Mouse (Mus musculus): ENCODE results near the gene Asic2. TPM values are rescaled to one million over a fixed set of nuclear protein-coding genes. Genes with fewer than 3 reads are reported as not detected.

The Asic2 gene
- polyA plus RNA-seq, 1 experiment from 2014 or later = 12.4 TPM

DNA sequence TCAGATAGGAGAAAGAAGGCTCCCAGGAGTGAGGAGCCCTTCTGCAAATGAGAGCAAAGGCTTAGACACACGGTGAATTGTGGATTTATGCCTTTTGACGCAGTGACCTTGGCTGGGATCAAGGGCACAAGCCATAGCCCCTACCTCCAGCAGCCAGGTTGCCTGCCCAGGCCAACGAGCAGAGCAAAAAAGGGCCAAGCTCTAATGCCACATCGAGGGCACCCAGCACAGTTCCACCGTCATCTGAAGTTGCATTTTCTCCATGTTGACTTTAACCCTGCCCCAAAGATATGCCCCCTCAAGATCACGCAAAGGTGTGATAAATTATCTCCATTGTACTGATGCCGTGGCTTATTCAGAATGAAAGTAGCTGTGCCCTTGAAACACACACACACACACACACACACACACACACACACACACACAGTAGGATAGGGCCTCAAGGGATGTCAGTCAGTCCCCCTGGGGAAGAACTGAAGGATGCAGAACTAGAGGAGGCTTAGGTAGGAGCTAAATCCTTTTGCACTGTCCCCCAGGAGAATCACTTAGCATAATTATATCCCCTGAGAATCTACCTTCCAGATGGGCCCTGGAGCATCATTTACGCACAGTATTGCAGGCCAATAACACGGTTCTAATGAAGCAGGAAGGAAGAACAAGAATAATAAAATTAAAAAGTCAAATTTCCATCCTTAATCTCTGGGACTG is 96.6 kb downstream of the Asic2 start:
- H3K9ac ChIP-seq = no peak overlapping the region
- ATAC-seq (ENCODE audit: low FRiP score) (no peak), DNase-seq (ENCODE audit: low spot score) (no peak)
- H3K27me3 ChIP-seq (ENCODE audit: control insufficient read depth, insufficient read depth, low read length) = no peaks in the 10 kb centered on the region
- H3K36me3 ChIP-seq (replicated peaks; ENCODE audit: control insufficient read depth, insufficient read depth) = no peaks in the 10 kb centered on the region
- H3K27ac ChIP-seq = no peak overlapping the region
- peaks cover 6% of the 10 kb centered on the region; the same call in 1 of the 2 replicates for H3K4me1 ChIP-seq (replicated peaks; ENCODE audit: control insufficient read depth, insufficient read depth, low read length)
- no peaks in the 10 kb centered on the region for H3K9me3 ChIP-seq (ENCODE audit: control insufficient read depth, low read length)
- H3K4me2 ChIP-seq (replicated peaks) = no peak overlapping the region
- H3K4me3 ChIP-seq (replicated peaks; ENCODE audit: low read length) = no peak overlapping the region
- 63% methylated on average over 9 of the region's 9 CpGs for WGBS

- H3K9me3 ChIP-seq (ENCODE audit: control insufficient read depth, low read length) = no peaks in the 10 kb centered on the region
- no peak overlapping the region for H3K9ac ChIP-seq
- ATAC-seq (ENCODE audit: low FRiP score) (no peak), DNase-seq (ENCODE audit: low spot score) (no peak)
- H3K4me2 ChIP-seq (replicated peaks) = no peak overlapping the region
- 51% methylated on average over 10 of the region's 10 CpGs for WGBS
- H3K4me1 ChIP-seq (replicated peaks; ENCODE audit: control insufficient read depth, insufficient read depth, low read length) = peaks cover 11% of the 10 kb centered on the region
- no peak overlapping the region for H3K27ac ChIP-seq
- no peaks in the 10 kb centered on the region for H3K36me3 ChIP-seq (replicated peaks; ENCODE audit: control insufficient read depth, insufficient read depth)
- H3K27me3 ChIP-seq (ENCODE audit: control insufficient read depth, insufficient read depth, low read length) = no peaks in the 10 kb centered on the region
- H3K4me3 ChIP-seq (replicated peaks; ENCODE audit: low read length) = no peak overlapping the region
These were observed 102.4 kb downstream of the Asic2 start for GRCm38 (mm10) chr11:81865661-81866382.

DNA sequence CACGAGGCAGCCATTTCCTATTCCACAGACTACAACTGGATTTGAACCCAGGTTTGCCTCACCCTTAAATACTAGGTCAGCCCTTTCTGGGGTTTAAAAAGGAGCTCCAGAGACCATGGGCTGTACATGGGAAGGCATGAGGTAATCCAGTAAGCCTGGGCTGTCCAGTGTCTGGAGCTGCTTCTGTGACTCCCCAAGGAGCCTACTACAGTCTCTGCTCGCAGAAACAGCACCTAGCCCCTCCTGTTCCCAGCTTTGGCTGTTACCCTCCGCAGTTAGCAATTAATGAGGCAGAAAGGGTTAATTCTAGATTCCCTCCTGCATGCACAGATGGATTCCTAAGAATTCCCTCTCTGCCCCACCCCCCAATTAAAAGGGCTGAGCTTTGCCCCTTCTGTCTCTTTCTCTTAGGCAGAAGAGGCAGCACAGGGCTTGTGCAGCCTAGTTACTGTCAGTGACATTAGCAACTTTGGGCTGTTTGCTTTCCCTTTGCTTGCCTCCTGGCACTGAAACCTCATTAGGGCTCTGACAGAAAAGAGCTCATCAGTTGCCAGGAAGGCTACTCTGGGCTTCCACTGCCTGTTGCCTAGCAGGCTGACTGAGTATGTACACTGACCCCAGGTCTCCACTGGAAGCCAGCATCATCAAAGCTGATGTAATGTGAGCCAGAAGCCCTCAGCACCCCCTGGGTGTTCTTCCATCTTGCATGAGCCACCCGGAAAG is 107.8 kb downstream of the Asic2 start, which contains the start of gene 5530401A14Rik:
Gene 5530401A14Rik (plus strand): TSS at position 424 of the 723 bp plus-strand sequence.
- Histone ChIP-seq H3K4me3 (replicated peaks; ENCODE audit: low read length) (no peak within 1 kb of the TSS), H3K36me3 (replicated peaks; ENCODE audit: control insufficient read depth, insufficient read depth) (no peaks in the 10 kb centered on the region), H3K27ac (no peak within 1 kb of the TSS; the same call in 1 of the 2 replicates), H3K4me2 (replicated peaks) (no peak within 1 kb of the TSS), H3K27me3 (ENCODE audit: control insufficient read depth, insufficient read depth, low read length) (no peaks in the 10 kb centered on the region), H3K9ac (no peak within 1 kb of the TSS), H3K9me3 (ENCODE audit: control insufficient read depth, low read length) (no peaks in the 10 kb centered on the region), H3K4me1 (replicated peaks; ENCODE audit: control insufficient read depth, insufficient read depth, low read length) (peaks cover 15% of the 10 kb centered on the region)
- DNase-seq (ENCODE audit: low spot score) = peak; percentile 75
- WGBS = 21% methylated on average over 4 of the region's 4 CpGs
- ATAC-seq (ENCODE audit: low FRiP score) = peak; percentile 85; the same call in 1 of the 2 replicates

DNA sequence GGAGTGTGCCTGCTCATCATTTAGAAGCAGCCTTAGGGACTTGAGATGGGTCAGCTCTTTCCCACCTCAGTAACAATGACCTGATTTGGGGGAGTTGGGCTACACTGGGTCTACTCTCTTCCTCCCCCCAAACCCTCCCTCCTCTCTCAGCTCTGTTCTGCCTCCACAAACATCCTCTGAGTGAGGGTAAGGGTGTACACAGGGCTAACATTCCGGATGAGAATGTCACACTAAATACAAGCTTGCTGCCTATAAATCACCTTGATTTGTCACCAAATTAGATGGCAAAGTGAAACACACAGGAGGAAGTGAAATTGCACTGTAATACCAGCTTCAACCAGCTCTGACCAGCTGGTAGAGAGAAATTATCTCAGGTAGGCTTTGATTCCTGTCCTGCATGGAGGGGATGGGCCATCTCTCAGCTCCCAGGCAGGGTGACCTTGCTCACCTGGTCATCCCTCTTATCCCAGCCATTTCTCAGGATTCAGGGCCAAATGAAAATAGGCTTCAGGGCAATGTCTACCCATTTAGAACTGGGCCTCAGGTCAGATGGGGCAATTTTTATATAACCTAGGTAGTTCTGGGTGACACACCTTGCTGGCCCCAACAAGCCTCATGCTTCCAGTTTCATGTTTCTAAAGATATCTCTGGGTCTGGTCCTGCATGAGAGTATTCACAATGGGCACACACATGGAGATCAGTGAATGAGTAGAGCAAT is 120.3 kb downstream of the Asic2 start:
- Histone ChIP-seq H3K27ac (no peak overlapping the region), H3K9me3 (ENCODE audit: control insufficient read depth, low read length) (no peaks in the 10 kb centered on the region), H3K4me3 (replicated peaks; ENCODE audit: low read length) (no peak overlapping the region), H3K27me3 (ENCODE audit: control insufficient read depth, insufficient read depth, low read length) (no peaks in the 10 kb centered on the region), H3K9ac (no peak overlapping the region), H3K36me3 (replicated peaks; ENCODE audit: control insufficient read depth, insufficient read depth) (no peaks in the 10 kb centered on the region), H3K4me2 (replicated peaks) (no peak overlapping the region), H3K4me1 (replicated peaks; ENCODE audit: control insufficient read depth, insufficient read depth, low read length) (peaks cover 9% of the 10 kb centered on the region; the same call in 1 of the 2 replicates)
- ATAC-seq (ENCODE audit: low FRiP score) = no peak
- DNase-seq (ENCODE audit: low spot score) = no peak
- WGBS = 73% methylated on average over 1 of the region's 1 CpGs

DNA sequence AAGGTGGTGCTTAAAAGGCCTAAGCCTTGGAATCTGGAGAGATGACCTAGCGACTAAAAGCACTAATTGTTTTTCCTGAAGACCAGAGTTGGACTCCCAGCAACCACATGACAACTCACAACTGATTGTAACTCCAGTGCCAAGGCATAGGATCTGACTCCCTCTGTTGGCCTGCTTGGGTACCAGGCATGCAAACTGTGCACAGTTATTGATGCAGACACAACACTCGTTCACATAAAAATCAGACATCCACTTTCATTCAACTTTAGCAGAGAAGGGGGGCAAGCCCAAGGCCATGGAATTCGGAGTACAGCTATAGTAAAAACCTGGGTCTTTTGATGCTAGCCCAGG is 122.6 kb downstream of the Asic2 start:
- H3K9me3 ChIP-seq (ENCODE audit: control insufficient read depth, low read length) = no peaks in the 10 kb centered on the region
- no peak overlapping the region for H3K9ac ChIP-seq
- H3K4me1 ChIP-seq (replicated peaks; ENCODE audit: control insufficient read depth, insufficient read depth, low read length) = peaks cover 8% of the 10 kb centered on the region; the same call in 1 of the 2 replicates
- no peak for DNase-seq (ENCODE audit: low spot score)
- H3K27ac ChIP-seq = no peak overlapping the region
- ATAC-seq (ENCODE audit: low FRiP score) = no peak
- H3K4me3 ChIP-seq (replicated peaks; ENCODE audit: low read length) = no peak overlapping the region
- H3K27me3 ChIP-seq (ENCODE audit: control insufficient read depth, insufficient read depth, low read length) = no peaks in the 10 kb centered on the region
- no peaks in the 10 kb centered on the region for H3K36me3 ChIP-seq (replicated peaks; ENCODE audit: control insufficient read depth, insufficient read depth)
- no peak overlapping the region for H3K4me2 ChIP-seq (replicated peaks)
- 82% methylated on average over 3 of the region's 3 CpGs for WGBS

GRCm38 (mm10) chr11:81845010-81845685 is 123.1 kb downstream of the Asic2 start:
- H3K27me3 ChIP-seq (ENCODE audit: control insufficient read depth, insufficient read depth, low read length) = no peaks in the 10 kb centered on the region
- no peak overlapping the region for H3K4me2 ChIP-seq (replicated peaks)
- H3K27ac ChIP-seq = no peak overlapping the region
- no peaks in the 10 kb centered on the region for H3K9me3 ChIP-seq (ENCODE audit: control insufficient read depth, low read length)
- no peaks in the 10 kb centered on the region for H3K36me3 ChIP-seq (replicated peaks; ENCODE audit: control insufficient read depth, insufficient read depth)
- 47% methylated on average over 5 of the region's 5 CpGs for WGBS
- H3K4me1 ChIP-seq (replicated peaks; ENCODE audit: control insufficient read depth, insufficient read depth, low read length) = 0 out of 2 replicates have a peak, but pooled peaks cover 3% of the 10 kb centered on the region
- ATAC-seq (ENCODE audit: low FRiP score) = peak; percentile 46; the same call in 1 of the 2 replicates
- no peak overlapping the region for H3K4me3 ChIP-seq (replicated peaks; ENCODE audit: low read length)
- peak; percentile 62 for DNase-seq (ENCODE audit: low spot score)
- H3K9ac ChIP-seq = no peak overlapping the region

DNA sequence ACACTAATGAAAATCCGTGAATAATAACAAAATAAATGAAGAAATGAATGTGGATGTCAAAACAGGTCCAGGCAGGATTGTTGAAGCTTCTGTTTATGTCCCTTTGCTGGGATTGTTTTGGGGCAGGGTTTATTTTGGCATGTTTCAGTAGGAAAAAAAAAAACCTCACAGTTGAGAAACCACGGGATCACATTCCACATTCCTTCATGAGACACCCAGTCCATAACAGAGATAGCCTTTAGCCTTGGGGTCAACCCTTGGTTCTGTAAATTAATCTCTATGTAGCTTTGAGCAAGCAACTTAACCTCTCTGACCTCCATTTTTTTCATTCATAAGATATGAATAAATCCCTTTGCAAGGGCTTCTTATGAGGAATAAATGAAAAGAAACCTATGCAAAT is 127.3 kb downstream of the Asic2 start:
- H3K36me3 ChIP-seq (replicated peaks; ENCODE audit: control insufficient read depth, insufficient read depth) = no peaks in the 10 kb centered on the region
- H3K4me3 ChIP-seq (replicated peaks; ENCODE audit: low read length) = no peak overlapping the region
- H3K4me1 ChIP-seq (replicated peaks; ENCODE audit: control insufficient read depth, insufficient read depth, low read length) = peaks cover 3% of the 10 kb centered on the region; the same call in 1 of the 2 replicates
- no peaks in the 10 kb centered on the region for H3K9me3 ChIP-seq (ENCODE audit: control insufficient read depth, low read length)
- no peaks in the 10 kb centered on the region for H3K27me3 ChIP-seq (ENCODE audit: control insufficient read depth, insufficient read depth, low read length)
- H3K4me2 ChIP-seq (replicated peaks) = no peak overlapping the region
- ATAC-seq (ENCODE audit: low FRiP score) = no peak
- no peak overlapping the region for H3K27ac ChIP-seq
- H3K9ac ChIP-seq = no peak overlapping the region
- 54% methylated on average over 2 of the region's 2 CpGs for WGBS
- DNase-seq (ENCODE audit: low spot score) = no peak

DNA sequence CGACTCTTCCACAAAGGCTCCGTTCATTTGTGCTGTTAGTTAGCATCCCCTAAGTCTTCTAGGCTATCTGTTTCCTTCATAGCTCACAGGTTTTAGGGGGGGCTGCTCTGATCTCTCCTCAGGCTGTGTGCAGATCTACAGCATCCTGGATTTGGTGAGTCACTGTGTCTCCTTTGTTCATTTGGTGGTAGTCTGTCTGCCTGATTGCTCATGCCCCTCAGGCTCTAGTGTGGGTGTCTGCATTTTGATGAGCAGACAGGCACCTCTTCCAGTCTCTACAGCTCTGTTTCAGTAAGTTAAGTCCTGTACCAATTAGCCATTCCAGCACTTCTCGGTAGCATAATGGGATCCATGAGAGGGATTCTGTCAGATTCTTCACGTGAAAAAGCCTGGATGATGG is 129.8 kb downstream of the Asic2 start:
- no peaks in the 10 kb centered on the region for H3K27me3 ChIP-seq (ENCODE audit: control insufficient read depth, insufficient read depth, low read length)
- 51% methylated on average over 4 of the region's 4 CpGs for WGBS
- no peaks in the 10 kb centered on the region for H3K36me3 ChIP-seq (replicated peaks; ENCODE audit: control insufficient read depth, insufficient read depth)
- no peaks in the 10 kb centered on the region; the same call in 1 of the 2 replicates for H3K4me1 ChIP-seq (replicated peaks; ENCODE audit: control insufficient read depth, insufficient read depth, low read length)
- H3K9me3 ChIP-seq (ENCODE audit: control insufficient read depth, low read length) = no peaks in the 10 kb centered on the region
- DNase-seq (ENCODE audit: low spot score) (no peak), ATAC-seq (ENCODE audit: low FRiP score) (no peak)
- no peak overlapping the region for H3K9ac ChIP-seq
- H3K27ac ChIP-seq = no peak overlapping the region
- H3K4me2 ChIP-seq (replicated peaks) = no peak overlapping the region
- H3K4me3 ChIP-seq (replicated peaks; ENCODE audit: low read length) = no peak overlapping the region
